Mouse (Mus musculus): Measurements from ENCODE around the gene Snapc4.

Snapc4 gene

DNA sequence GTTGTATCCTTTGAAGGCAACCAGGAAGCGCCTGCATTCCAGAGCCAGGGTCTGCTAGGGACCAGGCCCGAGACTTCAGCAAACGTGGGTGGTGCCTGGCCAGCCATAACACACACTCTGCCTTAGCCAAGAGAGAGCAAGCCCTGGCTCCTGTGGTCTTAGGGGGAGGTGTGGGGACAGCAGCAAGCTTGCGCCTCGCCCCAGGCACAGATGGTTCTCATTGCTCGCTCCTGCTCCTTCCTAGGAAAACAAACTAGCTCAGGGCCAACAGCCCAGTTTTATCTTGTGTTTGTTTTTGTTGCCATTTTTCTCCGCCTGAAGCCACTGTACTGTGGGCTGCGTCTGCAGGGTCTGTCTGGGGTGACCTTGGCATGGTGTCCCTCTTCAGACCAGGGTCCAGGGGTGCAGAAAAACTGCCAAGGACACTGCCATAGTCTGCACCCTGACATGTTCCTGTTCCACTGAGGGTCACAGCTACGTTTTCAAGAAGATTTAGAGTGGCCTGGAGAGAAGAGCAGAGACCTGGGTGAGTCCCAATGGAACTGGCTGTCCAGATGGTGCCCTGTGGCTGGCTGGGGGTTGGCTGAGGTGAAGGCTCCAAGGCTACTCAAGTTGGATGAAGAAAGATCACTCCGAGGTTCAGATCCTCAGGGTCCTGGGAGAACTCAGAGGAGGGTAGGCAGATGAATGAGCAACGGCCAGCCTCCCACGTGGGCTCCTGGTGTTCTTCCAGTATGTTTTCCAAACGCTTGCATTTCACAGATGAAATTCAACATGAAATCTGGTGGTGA, 66.0 kb downstream of the Snapc4 start:
- DNase-seq (ENCODE audit: low spot score) = no peak

DNA sequence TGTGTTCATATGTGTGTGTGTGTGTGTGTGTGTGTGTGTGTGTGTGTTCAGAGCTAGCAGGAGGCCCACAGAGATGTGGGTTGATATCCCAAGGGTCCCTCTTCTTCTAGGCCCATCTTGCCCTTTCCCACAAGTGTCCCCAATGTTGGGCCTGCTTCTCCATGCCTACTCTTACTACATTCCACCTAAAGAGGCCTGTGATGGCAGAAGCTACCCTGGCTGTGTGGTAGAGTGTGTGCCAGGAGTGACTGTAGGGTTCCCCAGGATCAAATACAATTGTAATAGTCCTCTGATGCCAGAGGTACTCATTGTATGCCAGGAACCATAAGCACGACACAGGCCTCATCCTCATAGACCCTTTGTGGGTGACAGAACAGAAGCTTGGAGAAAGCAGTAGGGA, 67.1 kb downstream of the Snapc4 start:
- no peak for DNase-seq (ENCODE audit: low spot score)

DNA sequence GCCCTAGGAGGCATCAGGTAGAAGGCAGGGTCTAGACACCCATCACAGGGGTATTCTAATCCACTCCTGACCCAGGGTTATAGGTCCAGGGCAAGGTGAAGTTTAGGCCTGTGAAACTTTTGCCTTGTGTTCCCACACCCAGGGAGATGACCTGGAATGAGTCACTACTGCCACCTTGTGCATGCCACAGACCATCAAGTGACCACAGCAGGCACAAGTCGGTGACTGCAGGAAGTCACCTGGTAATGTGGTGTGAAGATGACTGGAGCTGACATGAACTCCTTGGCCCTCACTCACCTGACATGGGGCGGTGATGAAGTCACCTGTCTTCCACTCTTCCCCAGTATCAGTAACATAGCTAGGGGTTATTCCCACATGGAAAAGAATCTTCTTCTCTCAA, 67.6 kb downstream of the Snapc4 start:
- no peak for DNase-seq (ENCODE audit: low spot score)

Measured in layer of hippocampus, adult 11-12 months (tissue).